In genomic region chr3:48134938-48135337, GRCm38 (mm10) we compare ENCODE assay signal across 15 mouse cellular contexts.
"Had no signal": no experiment of that assay in that cellular context is flagged by ENCODE, and none has a peak within 500 bp of the region (broad histone marks: within the 10 kb centered on the region; RNA-seq: fewer than 3 reads in every experiment).

No protein-coding gene starts in this region.

- H3K4me1 ChIP-seq: megakaryocyte, embryonic 14.5 days; midbrain, embryonic 13.5 days; midbrain, embryonic 15.5 days; neural tube, embryonic 12.5 days; stomach, embryonic 15.5 days had no signal

- DNase-seq: lung, adult 2 months; lung, postnatal 10 days; lung, postnatal 36 days; right cerebral cortex, postnatal 14 days; thymus, adult 2 months; thymus, postnatal 25 days; thymus, postnatal 4 days had no signal

- H3K27me3 ChIP-seq: megakaryocyte, embryonic 14.5 days; midbrain, embryonic 13.5 days; midbrain, embryonic 15.5 days; neural tube, embryonic 12.5 days; stomach, embryonic 15.5 days had no signal

- H3K27ac ChIP-seq: macrophage; midbrain, embryonic 13.5 days; midbrain, embryonic 15.5 days; neural tube, embryonic 12.5 days; stomach, embryonic 15.5 days; stomach, postnatal 0 days had no signal

- H3K36me3 ChIP-seq: midbrain, embryonic 13.5 days; midbrain, embryonic 15.5 days; neural tube, embryonic 12.5 days; stomach, embryonic 15.5 days had no signal

- H3K4me3 ChIP-seq: megakaryocyte, embryonic 14.5 days; midbrain, embryonic 13.5 days; midbrain, embryonic 15.5 days; neural tube, embryonic 12.5 days; stomach, embryonic 15.5 days had no signal

- H3K9me3 ChIP-seq: megakaryocyte, embryonic 14.5 days; midbrain, embryonic 13.5 days; midbrain, embryonic 15.5 days; neural tube, embryonic 12.5 days; stomach, embryonic 15.5 days had no signal

- H3K9ac ChIP-seq: midbrain, embryonic 13.5 days; midbrain, embryonic 15.5 days; neural tube, embryonic 12.5 days; stomach, embryonic 15.5 days had no signal

- ATAC-seq: midbrain, embryonic 13.5 days; midbrain, embryonic 15.5 days had no signal

- H3K4me2 ChIP-seq: midbrain, embryonic 11.5 days; midbrain, embryonic 13.5 days; midbrain, embryonic 15.5 days; neural tube, embryonic 12.5 days; stomach, embryonic 15.5 days had no signal
